Mouse (Mus musculus) adrenal gland, adult 2 months (tissue): ENCODE data around the gene Atp5c1. TPM values are rescaled to one million over a fixed set of nuclear protein-coding genes. Genes with fewer than 3 reads are reported as not detected.

Experiments used
- DNase-seq: peaks from one replicate; pipeline ENCODE4 v3.0.0; 2021
- polyA plus RNA-seq: library from polyadenylated mRNA; depleted of rRNA; stranded (reverse); fragments of >200 nt; gene quantifications from 2 replicates; pipeline ENCODE4 v1.2.3, GENCODE M21; 2012; rRNA removed
- total RNA-seq, 2 experiments: library from RNA; stranded (reverse); gene quantifications; 2 replicates each; pipeline ENCODE4 v1.2.3; 2021

The Atp5c1 gene
- total and polyA plus RNA-seq, 3 experiments: 176 to 427 (median 362) TPM

GRCm38 (mm10) chr2:10050878-10051277 lies 29.4 kb downstream of the Atp5c1 start:
- no peak for DNase-seq

- DNase-seq: peak; percentile 12
Measured at GRCm38 (mm10) chr2:10049456-10049855, 30.9 kb downstream of the Atp5c1 start.

- peak; percentile 96 for DNase-seq
Measured at GRCm38 (mm10) chr2:10048461-10048860, 31.8 kb downstream of the Atp5c1 start, which contains the start of gene Taf3. Gene Taf3 (minus strand): TSS chr2:10048596.

GRCm38 (mm10) chr2:10047758-10048436 lies 32.4 kb downstream of the Atp5c1 start:
- peak; percentile 49 for DNase-seq

- DNase-seq: no peak
Measured at GRCm38 (mm10) chr2:10034976-10035375, 45.3 kb downstream of the Atp5c1 start.

- no peak for DNase-seq
Measured at GRCm38 (mm10) chr2:10033684-10034083, 46.6 kb downstream of the Atp5c1 start.

GRCm38 (mm10) chr2:10029755-10030154 lies 50.6 kb downstream of the Atp5c1 start:
- no peak for DNase-seq

- DNase-seq: no peak
Measured at GRCm38 (mm10) chr2:10024264-10024663, 56.0 kb downstream of the Atp5c1 start.

- DNase-seq: no peak
Measured at GRCm38 (mm10) chr2:10021296-10021695, 59.0 kb downstream of the Atp5c1 start.

GRCm38 (mm10) chr2:10014951-10015635 lies 65.2 kb downstream of the Atp5c1 start:
- no peak for DNase-seq

- DNase-seq: peak; percentile 15
Measured at GRCm38 (mm10) chr2:10010263-10010909, 69.9 kb downstream of the Atp5c1 start.

- DNase-seq: peak; percentile 50
Measured at GRCm38 (mm10) chr2:10009671-10010254, 70.5 kb downstream of the Atp5c1 start.

GRCm38 (mm10) chr2:10008593-10008992 lies 71.7 kb downstream of the Atp5c1 start:
- no peak for DNase-seq

Other genes with a start within 250 kb of the Atp5c1 start
- 1 to 10 TPM in 1 of 2 experiments, under 1 TPM in 1; 0.59 to 1.0 TPM for gene 4930412O13Rik, start 199.3 kb downstream of the Atp5c1 start, total RNA-seq
- 0.11 and 0.22 TPM in 2 replicates for gene 4930412O13Rik, start 199.3 kb downstream of the Atp5c1 start, polyA plus RNA-seq
- gene 9230102O04Rik, start 191.0 kb downstream of the Atp5c1 start, total RNA-seq: not detected
- not detected in 2 replicates for gene 9230102O04Rik, start 191.0 kb downstream of the Atp5c1 start, polyA plus RNA-seq
- gene Gata3, start 190.5 kb downstream of the Atp5c1 start, total RNA-seq: 10 to 100 TPM; 12.7 to 26.1 TPM
- gene Gata3, start 190.5 kb downstream of the Atp5c1 start, polyA plus RNA-seq: 15.9 and 18.6 TPM in 2 replicates
- gene Taf3, start 31.9 kb downstream of the Atp5c1 start, total RNA-seq: 10 to 100 TPM; 10.6 to 13.3 TPM
- gene Taf3, start 31.9 kb downstream of the Atp5c1 start, polyA plus RNA-seq: 6.8 and 7.1 TPM in 2 replicates
- 10 to 100 TPM; 13.3 to 18.0 TPM for gene Kin, start 83 bp upstream of the Atp5c1 start, total RNA-seq
- 0.83 and 0.88 TPM in 2 replicates for gene Kin, start 83 bp upstream of the Atp5c1 start, polyA plus RNA-seq
- 10 to 100 TPM in 1 of 2 experiments, 1 to 10 TPM in 1; 7.7 to 10.0 TPM for gene Itih2, start 50.9 kb upstream of the Atp5c1 start, total RNA-seq
- 3.2 and 3.9 TPM in 2 replicates for gene Itih2, start 50.9 kb upstream of the Atp5c1 start, polyA plus RNA-seq
- 10 to 100 TPM; 29.1 to 29.8 TPM for gene Itih5, start 73.1 kb upstream of the Atp5c1 start, total RNA-seq
- gene Itih5, start 73.1 kb upstream of the Atp5c1 start, polyA plus RNA-seq: 4.5 and 5.0 TPM in 2 replicates